Mouse (Mus musculus) E14TG2a.4 (cell line): ENCODE results near the gene Tspan9.

Experiments used
- H3K27me3 ChIP-seq: 2 replicates; pipeline ENCODE4 v1.6.1; 2014; ENCODE audit warnings: low read length, control low read depth; ENCODE audit not compliant: insufficient read depth
- H3K36me3 ChIP-seq: 2 replicates; pipeline ENCODE4 v1.6.1; 2014; ENCODE audit warnings: low read length, control low read depth; ENCODE audit not compliant: insufficient read depth
- H3K4me1 ChIP-seq: replicated peaks from 2 replicates; pipeline ENCODE4 v1.6.1; 2014; ENCODE audit warnings: low read depth, low read length, control low read depth
- H3K4me3 ChIP-seq: replicated peaks from 2 replicates; pipeline ENCODE4 v1.5.1; 2014; ENCODE audit warnings: mild to moderate bottlenecking, low read length
- H3K9me3 ChIP-seq: 2 replicates; pipeline ENCODE4 v1.6.1; 2014; ENCODE audit warnings: low read length, control low read depth
- CTCF ChIP-seq: conservative IDR thresholded peaks from 2 replicates; pipeline ENCODE4 v1.5.1; 2014; ENCODE audit warnings: low read length
- NANOG ChIP-seq: IDR thresholded peaks from 2 replicates; pipeline ENCODE4 v1.6.1; 2014; ENCODE audit warnings: borderline replicate concordance, low read length, mixed read lengths
- POU5F1 ChIP-seq: IDR thresholded peaks from 2 replicates; pipeline ENCODE4 v1.6.1; 2014; ENCODE audit warnings: low read length, borderline replicate concordance

Gene Tspan9

DNA sequence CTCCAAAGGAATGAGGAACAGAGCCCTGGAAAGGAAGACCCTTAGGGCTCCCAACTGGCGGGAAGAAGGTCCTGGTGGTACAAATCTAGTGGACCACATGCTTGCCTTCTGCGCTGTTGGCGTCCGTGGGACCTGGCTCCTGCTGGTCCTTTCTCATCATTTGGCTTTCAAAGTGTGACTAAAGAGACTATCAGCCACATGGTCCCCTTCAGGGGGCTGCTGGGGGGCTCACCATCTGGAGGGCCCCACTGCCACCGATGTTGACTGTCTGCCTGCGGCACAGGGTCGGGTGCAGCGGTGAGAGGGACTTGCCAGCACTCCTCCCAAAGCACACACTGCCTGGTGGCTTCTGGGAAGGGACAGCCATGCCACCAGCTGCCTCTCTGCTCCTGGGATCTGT lies 150.4 kb downstream of the Tspan9 start:
- no peaks in the 10 kb centered on the region for H3K27me3 ChIP-seq
- no peaks in the 10 kb centered on the region for H3K9me3 ChIP-seq
- no peak overlapping the region for H3K4me3 ChIP-seq
- 0 out of 2 replicates have a peak, but pooled peaks cover 6% of the 10 kb centered on the region for H3K36me3 ChIP-seq
- no peak for TF ChIP-seq POU5F1
- no peak for TF ChIP-seq CTCF
- TF ChIP-seq NANOG = no peak
- H3K4me1 ChIP-seq = peaks cover 9% of the 10 kb centered on the region

- TF ChIP-seq CTCF (no peak), NANOG (no peak), POU5F1 (no peak)
These were observed 151.8 kb downstream of the Tspan9 start for GRCm38 (mm10) chr6:127991509-127992176.

DNA sequence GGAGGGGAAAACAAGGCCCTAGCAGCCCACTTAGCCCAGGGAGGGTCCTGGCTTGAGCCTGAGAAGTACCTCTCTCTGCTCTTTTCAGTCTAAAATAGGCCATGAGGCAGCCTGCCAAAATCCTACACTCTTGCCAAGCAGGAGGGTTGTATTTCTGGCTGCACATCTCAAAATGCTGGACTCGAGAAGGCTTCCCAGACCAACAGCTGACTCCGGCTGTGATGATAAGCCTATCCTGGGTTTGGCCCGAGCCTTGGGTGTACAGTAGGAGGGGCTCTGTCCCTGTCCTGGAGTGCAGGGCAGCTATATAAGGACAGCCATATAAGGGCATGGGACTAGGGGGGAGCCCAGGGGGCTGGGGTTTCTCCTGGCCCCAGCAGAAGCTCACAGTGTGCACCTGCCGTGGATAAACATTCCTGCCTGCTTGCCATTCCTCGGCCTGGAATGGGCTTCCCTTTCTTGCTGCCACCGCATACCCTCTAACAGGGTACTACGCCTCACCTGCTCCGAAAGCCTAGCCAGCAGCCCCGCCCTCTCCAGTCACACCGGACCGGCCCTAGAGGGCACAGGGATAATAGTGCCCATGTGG lies 153.7 kb downstream of the Tspan9 start:
- Histone ChIP-seq H3K36me3 (0 out of 2 replicates have a peak, but pooled peaks cover 6% of the 10 kb centered on the region), H3K4me3 (0 out of 2 replicates have a peak overlapping the region, but pooled peaks have one; percentile 13), H3K9me3 (no peaks in the 10 kb centered on the region), H3K27me3 (no peaks in the 10 kb centered on the region), H3K4me1 (peaks cover 9% of the 10 kb centered on the region)
- TF ChIP-seq POU5F1 (no peak), NANOG (no peak), CTCF (no peak)

More at GRCm38 (mm10) chr6:127991509-127992176, 151.8 kb downstream of the Tspan9 start:
- Histone ChIP-seq H3K4me3 (no peak overlapping the region), H3K27me3 (no peaks in the 10 kb centered on the region), H3K36me3 (0 out of 2 replicates have a peak, but pooled peaks cover 6% of the 10 kb centered on the region), H3K4me1 (peaks cover 9% of the 10 kb centered on the region), H3K9me3 (no peaks in the 10 kb centered on the region)

DNA sequence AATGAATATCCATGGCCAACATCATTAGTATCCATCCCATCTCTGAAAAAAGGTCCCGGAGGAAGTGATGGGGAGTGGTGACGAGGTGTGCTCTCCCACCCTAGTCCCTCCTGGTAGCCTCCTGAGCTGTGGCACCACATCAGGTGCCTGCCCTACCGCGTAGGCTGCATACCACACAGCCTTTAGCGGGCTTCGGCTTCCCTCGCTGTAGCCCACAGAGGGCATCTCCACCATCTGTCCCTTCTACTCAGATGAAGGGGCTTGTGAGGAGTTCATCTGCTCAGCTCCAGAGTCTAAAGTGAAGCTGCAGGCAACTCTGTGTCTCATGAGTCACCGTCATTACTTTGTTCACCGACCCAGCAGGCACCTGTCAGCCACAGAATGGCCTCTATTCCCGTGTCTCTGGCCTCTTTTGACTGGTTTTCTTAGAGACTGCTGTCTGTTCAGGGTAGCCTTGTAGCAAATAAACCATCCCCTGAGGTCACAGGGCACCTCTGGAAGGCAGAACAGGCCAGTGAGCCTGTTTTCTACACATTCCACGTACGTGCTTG lies 154.4 kb downstream of the Tspan9 start:
- Histone ChIP-seq H3K4me1 (peaks cover 9% of the 10 kb centered on the region), H3K9me3 (no peaks in the 10 kb centered on the region), H3K36me3 (0 out of 2 replicates have a peak, but pooled peaks cover 6% of the 10 kb centered on the region), H3K27me3 (no peaks in the 10 kb centered on the region), H3K4me3 (no peak overlapping the region)
- TF ChIP-seq NANOG (no peak), POU5F1 (no peak), CTCF (no peak)

- TF ChIP-seq NANOG (no peak), CTCF (no peak), POU5F1 (no peak)
- Histone ChIP-seq H3K4me1 (peaks cover 9% of the 10 kb centered on the region), H3K4me3 (no peak overlapping the region), H3K27me3 (no peaks in the 10 kb centered on the region), H3K36me3 (0 out of 2 replicates have a peak, but pooled peaks cover 4% of the 10 kb centered on the region), H3K9me3 (no peaks in the 10 kb centered on the region)
These were observed 156.0 kb downstream of the Tspan9 start for GRCm38 (mm10) chr6:127987374-127987773.

DNA sequence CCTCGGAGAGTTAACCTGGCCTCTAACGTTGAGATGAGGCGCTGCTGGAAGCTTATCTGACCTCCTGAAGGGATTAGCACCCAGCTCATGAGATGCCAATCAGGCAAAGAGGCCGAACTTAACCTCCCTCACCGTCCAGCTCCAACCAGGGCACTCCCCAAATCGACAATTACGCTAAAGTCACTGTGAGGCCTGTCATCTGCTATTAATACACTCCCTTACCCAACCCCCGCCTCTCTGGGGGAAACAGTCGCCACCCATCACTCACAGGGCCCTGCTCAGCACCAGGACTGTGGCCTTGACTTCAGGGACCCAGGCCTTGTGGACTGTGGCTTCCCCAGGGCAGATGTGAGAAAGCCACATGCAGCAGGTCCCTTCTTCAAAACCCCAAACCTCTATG lies 157.0 kb downstream of the Tspan9 start:
- peaks cover 11% of the 10 kb centered on the region for H3K4me1 ChIP-seq
- H3K9me3 ChIP-seq = no peaks in the 10 kb centered on the region
- H3K27me3 ChIP-seq = no peaks in the 10 kb centered on the region
- no peaks in the 10 kb centered on the region for H3K36me3 ChIP-seq
- H3K4me3 ChIP-seq = no peak overlapping the region
- no peak for TF ChIP-seq NANOG
- no peak for TF ChIP-seq CTCF
- TF ChIP-seq POU5F1 = no peak

GRCm38 (mm10) chr6:127981176-127981575 lies 162.2 kb downstream of the Tspan9 start:
- H3K4me3 ChIP-seq = no peak overlapping the region; the same call in 1 of the 2 replicates
- no peaks in the 10 kb centered on the region for H3K9me3 ChIP-seq
- H3K4me1 ChIP-seq = peaks cover 24% of the 10 kb centered on the region
- 0 out of 2 replicates have a peak, but pooled peaks cover 3% of the 10 kb centered on the region for H3K27me3 ChIP-seq
- TF ChIP-seq NANOG = no peak
- TF ChIP-seq POU5F1 = no peak
- TF ChIP-seq CTCF = no peak
- no peaks in the 10 kb centered on the region for H3K36me3 ChIP-seq

- no peaks in the 10 kb centered on the region for H3K36me3 ChIP-seq
- 0 out of 2 replicates have a peak, but pooled peaks cover 3% of the 10 kb centered on the region for H3K27me3 ChIP-seq
- H3K4me3 ChIP-seq = no peak overlapping the region
- peaks cover 30% of the 10 kb centered on the region for H3K4me1 ChIP-seq
- no peaks in the 10 kb centered on the region for H3K9me3 ChIP-seq
- no peak for TF ChIP-seq POU5F1
- no peak for TF ChIP-seq NANOG
- TF ChIP-seq CTCF = no peak
These were observed 162.9 kb downstream of the Tspan9 start for GRCm38 (mm10) chr6:127980381-127981045.
